Mouse (Mus musculus) hindbrain, embryonic 11.5 days (tissue): ENCODE measurements around the gene Capsl. TPM values are rescaled to one million over a fixed set of nuclear protein-coding genes. Genes with fewer than 3 reads are reported as not detected.

ENCODE experiments used
- ATAC-seq: fragments of 200-750 bp; cut with Nextera tagmentation; 2 replicates; pipeline ENCODE4 v1.8.0; 2017; ENCODE audit warnings: mild to moderate bottlenecking, moderate TSS enrichment, moderate library complexity; ENCODE audit not compliant: low FRiP score
- DNase-seq: peaks from one replicate; pipeline ENCODE4 v3.0.0-alpha.2; 2015; ENCODE audit warnings: low spot score
- H3K27ac ChIP-seq: fragments of 300-500 bp; sonication (generic); 2 replicates; pipeline ENCODE4 v1.5.1; 2014; ENCODE audit warnings: mild to moderate bottlenecking, low read depth, low read length
- H3K27me3 ChIP-seq: fragments of 300-500 bp; sonication (generic); 2 replicates; pipeline ENCODE4 v1.6.1; 2014; ENCODE audit warnings: mild to moderate bottlenecking, low read length, moderate library complexity, mixed read lengths; ENCODE audit not compliant: control insufficient read depth, insufficient read depth
- H3K36me3 ChIP-seq: fragments of 300-500 bp; sonication (generic); 2 replicates; pipeline ENCODE4 v1.6.1; 2014; ENCODE audit warnings: mild to moderate bottlenecking, low read length, moderate library complexity, mixed read lengths; ENCODE audit not compliant: control insufficient read depth, insufficient read depth
- H3K4me1 ChIP-seq: fragments of 300-500 bp; sonication (generic); replicated peaks from 2 replicates; pipeline ENCODE4 v1.6.1; 2014; ENCODE audit warnings: low read length, mixed read lengths; ENCODE audit not compliant: control insufficient read depth, insufficient read depth
- H3K4me2 ChIP-seq: fragments of 300-500 bp; sonication (generic); replicated peaks from 2 replicates; pipeline ENCODE4 v1.6.1; 2014; ENCODE audit warnings: mild to moderate bottlenecking, low read depth, low read length
- H3K4me3 ChIP-seq: fragments of 300-500 bp; sonication (generic); 2 replicates; pipeline ENCODE4 v1.5.1; 2014; ENCODE audit warnings: low read depth, low read length
- H3K9ac ChIP-seq: fragments of 300-500 bp; sonication (generic); 2 replicates; pipeline ENCODE4 v1.6.1; 2014; ENCODE audit warnings: low read depth, low read length
- H3K9me3 ChIP-seq: fragments of 300-500 bp; sonication (generic); 2 replicates; pipeline ENCODE4 v1.6.1; 2016; ENCODE audit warnings: low read length; ENCODE audit not compliant: control insufficient read depth
- WGBS: fragments of 180-500 bp; shearing (Covaris S2); extraction: QIAGEN DNeasy Blood & Tissue Kit; methylation state at CpG from one replicate; pipeline ENCODE4 v1.1.7; 2014; 5-methylcytosine and 5-hydroxymethylcytosine counted together
- polyA plus RNA-seq: library from polyadenylated mRNA; unstranded; fragments of >200 nt; fragmentation: Nextera tagmentation; extraction: Ambion mirVana; gene quantifications from 2 replicates; pipeline ENCODE4 v1.2.1, GENCODE M21; 2014

The Capsl gene
- polyA plus RNA-seq, 1 experiment from 2014 or later, result 3.1 TPM

DNA sequence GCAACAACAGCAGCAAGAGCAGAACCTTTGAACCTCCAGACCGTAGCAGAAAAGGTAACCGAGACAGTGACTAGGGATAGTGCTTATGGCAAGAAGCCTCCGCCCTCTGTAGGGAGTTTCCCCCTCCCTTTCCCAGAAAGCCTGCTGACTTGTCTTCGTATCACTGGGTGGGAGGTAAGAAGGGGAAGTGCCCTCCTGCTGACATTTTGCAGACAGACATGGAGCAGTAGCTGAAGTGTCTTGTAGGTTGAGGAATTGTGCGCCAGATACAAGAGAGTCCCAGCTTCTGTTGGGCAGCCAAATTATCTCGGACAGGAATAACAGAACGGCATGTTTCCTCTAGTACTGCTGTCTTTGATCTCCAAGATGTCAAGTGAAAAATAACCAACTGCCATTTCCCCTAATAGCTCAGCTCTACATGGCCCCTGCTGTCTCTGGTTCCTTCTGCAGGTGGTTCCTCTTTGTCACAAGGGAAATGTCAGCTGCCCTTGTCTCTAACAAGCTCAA lies 27.7 kb downstream of the Capsl start:
- no peak overlapping the region for H3K4me2 ChIP-seq
- ATAC-seq, result no peak

DNA sequence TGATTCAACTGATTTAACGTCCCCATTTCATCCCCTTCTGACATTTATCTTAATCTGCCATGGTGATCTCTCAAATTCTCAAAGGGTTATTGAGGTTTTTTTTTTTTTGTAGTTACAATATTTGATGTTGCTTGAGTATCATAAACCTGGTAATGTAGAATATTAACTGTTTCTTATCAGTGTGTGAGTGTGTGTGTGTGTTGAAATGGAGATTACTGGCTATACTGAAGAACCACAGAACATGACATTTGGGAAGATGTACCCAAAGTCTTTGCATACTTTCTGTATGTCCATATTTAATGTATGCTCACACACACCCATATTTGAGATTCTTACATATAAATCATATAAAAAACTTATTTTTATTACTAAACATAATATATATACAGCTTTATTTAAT lies 28.2 kb downstream of the Capsl start:
- Histone ChIP-seq H3K36me3 (no peaks in the 10 kb centered on the region), H3K9ac (no peak overlapping the region), H3K4me3 (no peak overlapping the region), H3K27ac (no peak overlapping the region), H3K4me1 (no peaks in the 10 kb centered on the region), H3K9me3 (no peaks in the 10 kb centered on the region), H3K4me2 (no peak overlapping the region), H3K27me3 (no peaks in the 10 kb centered on the region)
- 39% methylated on average over 1 of the region's 1 CpGs for WGBS
- ATAC-seq, result no peak
- DNase-seq, result no peak

More for the DNA sequence above, 27.7 kb downstream of the Capsl start:
- Histone ChIP-seq H3K27ac (no peak overlapping the region), H3K9me3 (no peaks in the 10 kb centered on the region), H3K36me3 (no peaks in the 10 kb centered on the region), H3K27me3 (no peaks in the 10 kb centered on the region), H3K4me1 (no peaks in the 10 kb centered on the region), H3K9ac (no peak overlapping the region), H3K4me3 (no peak overlapping the region)
- no peak for DNase-seq
- 56% methylated on average over 7 of the region's 7 CpGs for WGBS

DNA sequence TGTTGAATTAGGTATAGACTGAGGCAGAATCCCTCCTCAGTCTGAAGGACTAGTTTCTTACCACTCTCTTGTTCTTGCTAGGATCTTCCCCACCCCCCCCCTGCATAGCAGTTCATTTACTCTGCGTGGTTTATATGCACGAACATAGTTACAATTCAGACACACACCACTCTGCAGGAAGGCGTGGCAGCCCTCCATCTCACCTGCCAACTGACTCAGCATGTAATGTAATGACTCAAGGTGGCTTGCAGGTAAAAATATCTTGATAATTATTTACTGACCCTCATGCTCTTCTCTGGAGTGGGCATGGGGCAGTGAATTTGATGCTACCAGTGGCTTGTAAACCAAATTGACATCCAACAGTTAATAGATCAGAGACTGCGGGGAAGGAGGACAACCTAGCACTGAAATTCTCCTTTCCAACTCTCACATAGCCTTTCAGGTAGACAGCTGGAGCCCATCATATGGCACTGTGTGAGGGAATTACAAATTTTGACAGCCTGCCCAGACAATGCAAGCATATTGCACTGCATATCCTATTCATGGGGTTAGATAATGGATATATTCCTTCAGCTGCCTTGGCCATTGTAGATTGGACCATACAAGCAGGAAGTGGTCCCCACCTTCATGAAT lies 35.3 kb downstream of the Capsl start:
- H3K9me3 ChIP-seq, result no peaks in the 10 kb centered on the region
- H3K4me1 ChIP-seq, result no peaks in the 10 kb centered on the region
- H3K4me2 ChIP-seq, result no peak overlapping the region
- H3K36me3 ChIP-seq, result no peaks in the 10 kb centered on the region
- no peak for ATAC-seq
- 91% methylated on average over 4 of the region's 4 CpGs for WGBS
- no peak overlapping the region for H3K27ac ChIP-seq
- no peak overlapping the region for H3K4me3 ChIP-seq
- H3K9ac ChIP-seq, result no peak overlapping the region
- H3K27me3 ChIP-seq, result no peaks in the 10 kb centered on the region
- DNase-seq, result no peak

DNA sequence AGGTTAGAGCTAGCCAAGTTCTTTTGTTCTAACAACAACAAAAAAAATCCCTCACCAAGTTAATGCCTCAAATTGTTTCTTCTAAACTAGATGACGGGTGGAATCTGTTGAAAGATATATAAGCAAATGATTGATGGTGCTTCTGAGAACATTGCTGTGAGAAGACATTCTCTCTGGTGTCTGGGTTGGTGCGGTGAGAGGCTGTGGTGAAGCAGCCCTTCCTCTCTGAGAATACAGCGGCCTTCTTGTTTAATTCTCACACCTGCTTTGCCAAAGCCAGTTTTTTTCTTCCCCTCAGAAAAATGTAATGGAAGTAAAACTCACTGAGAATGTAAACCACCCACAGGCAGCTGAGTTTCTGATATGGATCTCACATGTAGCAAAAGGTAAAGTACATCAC lies 36.3 kb downstream of the Capsl start:
- Histone ChIP-seq H3K4me3 (no peak overlapping the region), H3K9ac (no peak overlapping the region), H3K4me1 (no peaks in the 10 kb centered on the region), H3K27ac (no peak overlapping the region), H3K27me3 (no peaks in the 10 kb centered on the region), H3K4me2 (no peak overlapping the region), H3K9me3 (no peaks in the 10 kb centered on the region), H3K36me3 (no peaks in the 10 kb centered on the region)
- no peak for DNase-seq
- WGBS, result 60% methylated on average over 3 of the region's 3 CpGs
- no peak for ATAC-seq

DNA sequence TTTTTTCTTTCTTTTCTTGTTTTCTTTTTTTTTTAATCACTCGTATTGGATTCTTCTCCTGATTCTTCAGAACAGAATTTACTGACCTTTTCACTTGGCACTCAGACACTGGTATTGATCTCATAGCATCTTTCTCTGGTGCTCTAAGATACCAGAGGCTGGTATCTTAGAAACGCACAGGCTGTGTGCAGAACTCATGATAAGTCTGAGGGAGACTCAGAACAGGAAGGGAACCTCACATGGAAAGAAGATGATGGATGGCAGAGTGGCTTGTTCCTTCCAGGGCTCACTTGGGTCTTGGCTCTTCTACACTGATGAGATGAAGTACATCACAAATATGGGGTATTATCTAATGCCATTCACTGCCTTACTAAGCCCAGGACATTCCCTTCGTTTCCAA lies 36.8 kb downstream of the Capsl start:
- no peaks in the 10 kb centered on the region for H3K27me3 ChIP-seq
- no peak overlapping the region for H3K9ac ChIP-seq
- ATAC-seq, result no peak
- H3K27ac ChIP-seq, result no peak overlapping the region
- WGBS, result 74% methylated on average over 3 of the region's 3 CpGs
- H3K9me3 ChIP-seq, result no peaks in the 10 kb centered on the region
- no peaks in the 10 kb centered on the region for H3K4me1 ChIP-seq
- H3K36me3 ChIP-seq, result no peaks in the 10 kb centered on the region
- no peak overlapping the region for H3K4me2 ChIP-seq
- no peak for DNase-seq
- no peak overlapping the region for H3K4me3 ChIP-seq

DNA sequence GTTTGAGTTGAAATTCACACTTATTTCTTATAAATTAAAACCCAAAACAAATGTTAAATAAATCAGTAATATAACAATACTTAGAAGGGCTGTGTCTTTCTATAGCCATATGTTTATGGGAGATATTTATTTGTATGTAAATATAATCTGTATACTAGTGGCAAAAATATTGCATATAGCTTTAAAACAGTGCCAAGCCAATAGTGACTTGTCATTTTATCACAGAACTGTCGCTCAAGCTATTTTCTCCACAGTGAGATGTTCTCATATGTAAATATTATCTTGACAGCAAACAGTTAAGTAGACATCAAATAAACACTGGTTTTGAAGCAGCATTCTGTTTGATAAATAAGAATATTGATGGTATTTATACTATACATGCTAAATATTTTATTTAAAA lies 37.4 kb downstream of the Capsl start:
- no peak overlapping the region for H3K4me2 ChIP-seq
- H3K9me3 ChIP-seq, result no peaks in the 10 kb centered on the region
- H3K4me1 ChIP-seq, result no peaks in the 10 kb centered on the region
- WGBS, result 87% methylated on average over 1 of the region's 1 CpGs
- no peak for ATAC-seq
- H3K9ac ChIP-seq, result no peak overlapping the region
- no peak overlapping the region for H3K4me3 ChIP-seq
- no peaks in the 10 kb centered on the region for H3K36me3 ChIP-seq
- DNase-seq, result no peak
- H3K27ac ChIP-seq, result no peak overlapping the region
- H3K27me3 ChIP-seq, result no peaks in the 10 kb centered on the region

DNA sequence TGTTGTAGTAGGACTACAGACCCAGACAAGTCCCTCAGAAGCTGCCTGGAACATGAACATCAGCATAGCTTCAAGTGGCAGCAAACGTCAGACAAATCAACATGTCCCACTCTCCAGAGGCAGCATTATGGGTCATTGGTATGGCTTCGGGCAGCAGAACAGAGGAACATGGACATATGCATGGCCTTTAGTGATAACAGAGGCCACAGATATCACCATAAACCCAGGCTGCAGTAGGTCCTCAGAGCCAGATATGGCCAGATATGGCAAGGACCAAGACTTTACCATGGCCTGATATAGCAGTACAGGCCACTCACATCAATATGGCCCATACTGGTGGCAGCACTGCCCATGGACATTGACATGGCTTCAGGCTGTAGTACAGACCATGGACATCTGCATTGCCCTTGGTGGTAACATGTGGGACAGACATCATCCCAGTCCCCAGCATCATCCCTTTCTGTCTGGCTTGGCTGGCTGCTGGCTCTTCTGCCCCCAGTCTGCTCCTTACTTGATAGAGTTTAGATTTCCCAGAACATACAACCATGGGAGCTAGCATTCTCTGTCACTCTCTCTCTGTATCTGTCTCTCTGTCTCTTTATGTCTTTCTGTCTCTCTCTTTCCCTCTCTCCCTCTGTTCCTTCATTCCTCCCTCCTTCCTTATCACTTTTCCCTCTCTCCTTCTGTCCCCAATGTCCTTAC lies 53.7 kb downstream of the Capsl start:
- Histone ChIP-seq H3K4me3 (no peak overlapping the region), H3K27ac (no peak overlapping the region), H3K36me3 (no peaks in the 10 kb centered on the region), H3K4me1 (no peaks in the 10 kb centered on the region), H3K9me3 (no peaks in the 10 kb centered on the region), H3K9ac (no peak overlapping the region), H3K27me3 (no peaks in the 10 kb centered on the region), H3K4me2 (no peak overlapping the region)
- no peak for DNase-seq
- no peak for ATAC-seq
- WGBS, result 85% methylated on average over 2 of the region's 2 CpGs

DNA sequence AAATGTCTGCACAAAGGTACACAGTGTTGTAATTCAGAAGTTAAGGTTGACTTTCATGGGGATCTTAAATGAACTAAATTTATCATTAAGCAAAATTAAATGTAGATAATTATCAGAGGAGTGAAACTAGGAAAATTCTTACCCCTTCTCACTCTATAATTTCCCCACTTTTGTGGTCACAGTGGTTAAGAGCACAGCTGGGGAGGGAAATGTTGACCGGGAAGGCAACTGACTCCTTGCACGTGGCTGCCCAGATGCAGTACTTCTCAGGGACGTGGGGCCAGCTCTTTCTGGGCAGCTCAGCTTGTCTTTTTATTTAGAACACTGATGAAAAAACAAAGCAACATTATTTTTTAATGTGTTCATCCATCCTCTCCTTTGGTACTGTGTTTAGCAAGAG lies 56.2 kb downstream of the Capsl start:
- H3K27ac ChIP-seq, result no peak overlapping the region
- no peaks in the 10 kb centered on the region for H3K4me1 ChIP-seq
- H3K9ac ChIP-seq, result no peak overlapping the region
- no peaks in the 10 kb centered on the region for H3K27me3 ChIP-seq
- no peak overlapping the region for H3K4me2 ChIP-seq
- DNase-seq (no peak), ATAC-seq (no peak)
- WGBS, result 85% methylated on average over 3 of the region's 3 CpGs
- no peaks in the 10 kb centered on the region for H3K9me3 ChIP-seq
- no peak overlapping the region for H3K4me3 ChIP-seq
- no peaks in the 10 kb centered on the region for H3K36me3 ChIP-seq
